Mouse (Mus musculus) limb, embryonic 12.5 days (tissue): ENCODE data around the gene Gm28043. TPM values are rescaled to one million over a fixed set of nuclear protein-coding genes. Genes with fewer than 3 reads are reported as not detected.

ENCODE experiments used
- ATAC-seq: fragments of 200-750 bp; cut with Nextera tagmentation; 2 replicates; pipeline ENCODE4 v1.8.0; 2017; ENCODE audit warnings: low read depth, moderate TSS enrichment; ENCODE audit not compliant: insufficient number of reproducible peaks, insufficient read depth, low FRiP score, low TSS enrichment
- H3K27ac ChIP-seq: fragments of 300-500 bp; sonication (generic); 2 replicates; pipeline ENCODE4 v1.5.1; 2016; ENCODE audit warnings: mild to moderate bottlenecking, moderate library complexity
- H3K27me3 ChIP-seq: fragments of 300-500 bp; sonication (generic); 2 replicates; pipeline ENCODE4 v1.6.1; 2016; ENCODE audit warnings: mild to moderate bottlenecking, moderate library complexity
- H3K36me3 ChIP-seq: fragments of 300-500 bp; sonication (generic); 2 replicates; pipeline ENCODE4 v1.6.1; 2016; ENCODE audit warnings: mild to moderate bottlenecking, moderate library complexity
- H3K4me1 ChIP-seq: fragments of 300-500 bp; sonication (generic); replicated peaks from 2 replicates; pipeline ENCODE4 v1.6.1; 2016
- H3K4me2 ChIP-seq: fragments of 300-500 bp; sonication (generic); 2 replicates; pipeline ENCODE4 v1.6.1; 2016; ENCODE audit warnings: mild to moderate bottlenecking, moderate library complexity
- H3K4me3 ChIP-seq: fragments of 300-500 bp; sonication (generic); replicated peaks from 2 replicates; pipeline ENCODE4 v1.5.1; 2016; ENCODE audit warnings: mild to moderate bottlenecking
- H3K9ac ChIP-seq: fragments of 300-500 bp; sonication (generic); replicated peaks from 2 replicates; pipeline ENCODE4 v1.6.1; 2016; ENCODE audit warnings: mild to moderate bottlenecking, moderate library complexity
- H3K9me3 ChIP-seq: fragments of 300-500 bp; sonication (generic); 2 replicates; pipeline ENCODE4 v1.6.1; 2016; ENCODE audit warnings: mild to moderate bottlenecking, moderate library complexity
- WGBS: fragments of 180-500 bp; shearing (Covaris S2); methylation state at CpG from one replicate; pipeline ENCODE4 v1.1.7; 2016; 5-methylcytosine and 5-hydroxymethylcytosine counted together
- polyA plus RNA-seq: library from polyadenylated mRNA; unstranded; fragments of >200 nt; fragmentation: Nextera tagmentation; extraction: Ambion mirVana; gene quantifications from 2 replicates; pipeline ENCODE4 v1.2.1, GENCODE M21; 2016

The Gm28043 gene
- polyA plus RNA-seq: 3.2 and 3.7 TPM in 2 replicates

GRCm38 (mm10) chr17:29614115-29615023 lies at the start of gene Gm28043, which contains the start of gene Rnf8:
Gene Gm28043 (plus strand): TSS chr17:29614876.
Gene Rnf8 (plus strand): TSS chr17:29614790.
- WGBS: 2% methylated on average over 52 of the region's 52 CpGs
- H3K4me1 ChIP-seq: peaks cover 22% of the 10 kb centered on the region
- no peaks in the 10 kb centered on the region for H3K9me3 ChIP-seq
- peak within 1 kb of the TSS; percentile 99 for H3K4me3 ChIP-seq
- H3K36me3 ChIP-seq: peaks cover 19% of the 10 kb centered on the region
- peak within 1 kb of the TSS; percentile 98 for H3K9ac ChIP-seq
- H3K27ac ChIP-seq: peak within 1 kb of the TSS; percentile 99
- H3K4me2 ChIP-seq: peak within 1 kb of the TSS; percentile 84
- H3K27me3 ChIP-seq: no peaks in the 10 kb centered on the region
- ATAC-seq: peak; percentile 85

GRCm38 (mm10) chr17:29565521-29565920 lies 49.2 kb upstream of the Gm28043 start:
- WGBS: over 99% methylated on average over 5 of the region's 5 CpGs
- Histone ChIP-seq H3K36me3 (peaks cover 44% of the 10 kb centered on the region), H3K27ac (no peak overlapping the region), H3K4me2 (no peak overlapping the region), H3K4me3 (no peak overlapping the region), H3K9me3 (no peaks in the 10 kb centered on the region), H3K9ac (no peak overlapping the region), H3K4me1 (peaks cover 16% of the 10 kb centered on the region), H3K27me3 (no peaks in the 10 kb centered on the region)
- no peak for ATAC-seq

GRCm38 (mm10) chr17:29568435-29568834 lies 46.2 kb upstream of the Gm28043 start:
- peaks cover 16% of the 10 kb centered on the region for H3K4me1 ChIP-seq
- no peak overlapping the region for H3K9ac ChIP-seq
- no peak overlapping the region for H3K27ac ChIP-seq
- ATAC-seq: no peak
- H3K9me3 ChIP-seq: no peaks in the 10 kb centered on the region
- H3K36me3 ChIP-seq: peaks cover 73% of the 10 kb centered on the region
- H3K4me2 ChIP-seq: no peak overlapping the region
- WGBS: 86% methylated on average over 15 of the region's 15 CpGs
- no peak overlapping the region for H3K4me3 ChIP-seq
- H3K27me3 ChIP-seq: no peaks in the 10 kb centered on the region

GRCm38 (mm10) chr17:29569831-29570230 lies 44.8 kb upstream of the Gm28043 start:
- Histone ChIP-seq H3K9me3 (no peaks in the 10 kb centered on the region), H3K27ac (no peak overlapping the region), H3K4me2 (no peak overlapping the region), H3K4me3 (no peak overlapping the region), H3K27me3 (no peaks in the 10 kb centered on the region), H3K9ac (no peak overlapping the region), H3K36me3 (peaks cover 76% of the 10 kb centered on the region), H3K4me1 (peaks cover 16% of the 10 kb centered on the region)
- no peak for ATAC-seq
- 85% methylated on average over 6 of the region's 6 CpGs for WGBS

- H3K9ac ChIP-seq: no peak overlapping the region
- no peaks in the 10 kb centered on the region for H3K9me3 ChIP-seq
- H3K4me1 ChIP-seq: no peaks in the 10 kb centered on the region
- no peak overlapping the region for H3K4me2 ChIP-seq
- WGBS: 87% methylated on average over 4 of the region's 4 CpGs
- H3K4me3 ChIP-seq: no peak overlapping the region
- no peak overlapping the region for H3K27ac ChIP-seq
- ATAC-seq: no peak
- no peaks in the 10 kb centered on the region for H3K27me3 ChIP-seq
- peaks cover 95% of the 10 kb centered on the region for H3K36me3 ChIP-seq
These were observed 35.0 kb upstream of the Gm28043 start for GRCm38 (mm10) chr17:29579579-29580126.

GRCm38 (mm10) chr17:29583569-29583968 lies 31.1 kb upstream of the Gm28043 start:
- no peak overlapping the region for H3K27ac ChIP-seq
- no peak for ATAC-seq
- no peaks in the 10 kb centered on the region for H3K9me3 ChIP-seq
- no peaks in the 10 kb centered on the region for H3K27me3 ChIP-seq
- H3K4me1 ChIP-seq: no peaks in the 10 kb centered on the region
- no peak overlapping the region for H3K9ac ChIP-seq
- H3K4me2 ChIP-seq: no peak overlapping the region
- H3K4me3 ChIP-seq: no peak overlapping the region
- 84% methylated on average over 5 of the region's 5 CpGs for WGBS
- H3K36me3 ChIP-seq: peaks cover 83% of the 10 kb centered on the region

- H3K9me3 ChIP-seq: no peaks in the 10 kb centered on the region
- no peak overlapping the region for H3K9ac ChIP-seq
- no peak overlapping the region for H3K4me2 ChIP-seq
- WGBS: 79% methylated on average over 5 of the region's 5 CpGs
- no peak for ATAC-seq
- H3K27ac ChIP-seq: no peak overlapping the region
- H3K27me3 ChIP-seq: no peaks in the 10 kb centered on the region
- peaks cover 7% of the 10 kb centered on the region for H3K4me1 ChIP-seq
- no peak overlapping the region for H3K4me3 ChIP-seq
- peaks cover 75% of the 10 kb centered on the region for H3K36me3 ChIP-seq
These were observed 30.4 kb upstream of the Gm28043 start for GRCm38 (mm10) chr17:29584306-29584705.

- peaks cover 11% of the 10 kb centered on the region for H3K4me1 ChIP-seq
- no peaks in the 10 kb centered on the region for H3K9me3 ChIP-seq
- H3K4me2 ChIP-seq: no peak overlapping the region
- no peaks in the 10 kb centered on the region for H3K27me3 ChIP-seq
- H3K27ac ChIP-seq: no peak overlapping the region
- no peak overlapping the region for H3K9ac ChIP-seq
- no peak for ATAC-seq
- peaks cover 71% of the 10 kb centered on the region for H3K36me3 ChIP-seq
- 84% methylated on average over 3 of the region's 3 CpGs for WGBS
- H3K4me3 ChIP-seq: no peak overlapping the region
These were observed 29.9 kb upstream of the Gm28043 start for GRCm38 (mm10) chr17:29584737-29585136.

GRCm38 (mm10) chr17:29585446-29585845 lies 29.2 kb upstream of the Gm28043 start:
- H3K9ac ChIP-seq: no peak overlapping the region
- no peak overlapping the region for H3K27ac ChIP-seq
- H3K4me1 ChIP-seq: peaks cover 12% of the 10 kb centered on the region
- no peaks in the 10 kb centered on the region for H3K9me3 ChIP-seq
- no peak for ATAC-seq
- 94% methylated on average over 6 of the region's 6 CpGs for WGBS
- H3K4me3 ChIP-seq: no peak overlapping the region
- no peak overlapping the region for H3K4me2 ChIP-seq
- H3K36me3 ChIP-seq: peaks cover 64% of the 10 kb centered on the region
- H3K27me3 ChIP-seq: no peaks in the 10 kb centered on the region

GRCm38 (mm10) chr17:29586921-29587320 lies 27.8 kb upstream of the Gm28043 start:
- peaks cover 53% of the 10 kb centered on the region for H3K36me3 ChIP-seq

GRCm38 (mm10) chr17:29589221-29589898 lies 25.3 kb upstream of the Gm28043 start:
- Histone ChIP-seq H3K36me3 (peaks cover 37% of the 10 kb centered on the region), H3K9ac (no peak overlapping the region), H3K9me3 (no peaks in the 10 kb centered on the region), H3K27me3 (no peaks in the 10 kb centered on the region), H3K4me1 (peaks cover 12% of the 10 kb centered on the region), H3K4me3 (no peak overlapping the region), H3K27ac (peak overlapping the region; percentile 70), H3K4me2 (no peak overlapping the region; the same call in 1 of the 2 replicates)
- ATAC-seq: no peak
- 48% methylated on average over 11 of the region's 11 CpGs for WGBS

More at GRCm38 (mm10) chr17:29586921-29587320, 27.8 kb upstream of the Gm28043 start:
- Histone ChIP-seq H3K9ac (no peak overlapping the region), H3K27me3 (no peaks in the 10 kb centered on the region), H3K4me2 (no peak overlapping the region), H3K27ac (no peak overlapping the region), H3K4me1 (peaks cover 12% of the 10 kb centered on the region), H3K4me3 (no peak overlapping the region), H3K9me3 (no peaks in the 10 kb centered on the region)
- WGBS: 83% methylated on average over 9 of the region's 9 CpGs
- ATAC-seq: no peak
